Mouse (Mus musculus) retina, adult 2 months (tissue): ENCODE measurements around the gene Dgki.

Experiments
- DNase-seq: peaks from one replicate; pipeline ENCODE4 v3.0.0-alpha.2; 2012; ENCODE audit warnings: low read depth, low spot score

The Dgki gene

GRCm38 (mm10) chr6:36857627-36858257, 442.2 kb downstream of the Dgki start:
- no peak for DNase-seq

GRCm38 (mm10) chr6:36850422-36851129, 449.4 kb downstream of the Dgki start:
- DNase-seq = no peak

GRCm38 (mm10) chr6:36845288-36845687, 454.7 kb downstream of the Dgki start:
- no peak for DNase-seq

GRCm38 (mm10) chr6:36844258-36844657, 455.7 kb downstream of the Dgki start:
- no peak for DNase-seq

- no peak for DNase-seq
These were observed 456.9 kb downstream of the Dgki start for GRCm38 (mm10) chr6:36843031-36843488.

- no peak for DNase-seq
These were observed 457.7 kb downstream of the Dgki start for GRCm38 (mm10) chr6:36842101-36842922.

- DNase-seq = no peak
These were observed 458.3 kb downstream of the Dgki start for GRCm38 (mm10) chr6:36841701-36842100.

GRCm38 (mm10) chr6:36841174-36841573, 458.8 kb downstream of the Dgki start:
- DNase-seq = no peak

GRCm38 (mm10) chr6:36838747-36839146, 461.2 kb downstream of the Dgki start:
- DNase-seq = no peak

- no peak for DNase-seq
These were observed 464.6 kb downstream of the Dgki start for GRCm38 (mm10) chr6:36835351-36835750.

GRCm38 (mm10) chr6:36834695-36835265, 465.2 kb downstream of the Dgki start:
- DNase-seq = no peak

GRCm38 (mm10) chr6:36832681-36833080, 467.3 kb downstream of the Dgki start:
- DNase-seq = no peak

GRCm38 (mm10) chr6:36832207-36832606, 467.8 kb downstream of the Dgki start:
- no peak for DNase-seq

- DNase-seq = no peak
These were observed 469.5 kb downstream of the Dgki start for GRCm38 (mm10) chr6:36830371-36830925.

- DNase-seq = no peak
These were observed 480.3 kb downstream of the Dgki start for GRCm38 (mm10) chr6:36819784-36820050.

- no peak for DNase-seq
These were observed 480.8 kb downstream of the Dgki start for GRCm38 (mm10) chr6:36819019-36819783.

GRCm38 (mm10) chr6:36818281-36819018, 481.5 kb downstream of the Dgki start:
- DNase-seq = no peak

GRCm38 (mm10) chr6:36816666-36817065, 483.3 kb downstream of the Dgki start:
- DNase-seq = no peak

GRCm38 (mm10) chr6:36815992-36816391, 484.0 kb downstream of the Dgki start:
- DNase-seq = no peak
